Mouse (Mus musculus): ENCODE data around the gene Lrrfip1. TPM values are rescaled to one million over a fixed set of nuclear protein-coding genes. Genes with fewer than 3 reads are reported as not detected.

Gene Lrrfip1
- polyA plus RNA-seq, 1 experiment: 98.7 TPM

- no peak for TF ChIP-seq POLR2A (IDR thresholded peaks at IDR 0.05; ENCODE audit: borderline replicate concordance, low read depth, low read length)
- no peak for TF ChIP-seq CTCF (IDR thresholded peaks at IDR 0.05; ENCODE audit: low read depth, low read length)
Observed at GRCm38 (mm10) chr1:91071671-91072290, 73.2 kb downstream of the Lrrfip1 start.

GRCm38 (mm10) chr1:91076946-91077345 lies 78.4 kb downstream of the Lrrfip1 start:
- TF ChIP-seq POLR2A (IDR thresholded peaks at IDR 0.05; ENCODE audit: borderline replicate concordance, low read depth, low read length) (no peak), CTCF (IDR thresholded peaks at IDR 0.05; ENCODE audit: low read depth, low read length) (no peak)
- no peak overlapping the region for H3K27ac ChIP-seq (ENCODE audit: insufficient read depth, low read depth, low read length)
- no peak overlapping the region for H3K4me3 ChIP-seq (ENCODE audit: insufficient read depth, low read length)
- H3K4me1 ChIP-seq (ENCODE audit: control insufficient read depth, insufficient read depth, low read length): peaks cover 27% of the 10 kb centered on the region

More at GRCm38 (mm10) chr1:91071671-91072290, 73.2 kb downstream of the Lrrfip1 start:
- Histone ChIP-seq H3K27ac (ENCODE audit: insufficient read depth, low read depth, low read length) (no peak overlapping the region), H3K4me1 (ENCODE audit: control insufficient read depth, insufficient read depth, low read length) (peaks cover 31% of the 10 kb centered on the region), H3K4me3 (ENCODE audit: insufficient read depth, low read length) (no peak overlapping the region)

GRCm38 (mm10) chr1:91077456-91077855 lies 78.9 kb downstream of the Lrrfip1 start:
- Histone ChIP-seq H3K4me1 (ENCODE audit: control insufficient read depth, insufficient read depth, low read length) (peaks cover 27% of the 10 kb centered on the region), H3K27ac (ENCODE audit: insufficient read depth, low read depth, low read length) (no peak overlapping the region), H3K4me3 (ENCODE audit: insufficient read depth, low read length) (no peak overlapping the region)
- no peak for TF ChIP-seq POLR2A (IDR thresholded peaks at IDR 0.05; ENCODE audit: borderline replicate concordance, low read depth, low read length)
- no peak for TF ChIP-seq CTCF (IDR thresholded peaks at IDR 0.05; ENCODE audit: low read depth, low read length)

- peaks cover 27% of the 10 kb centered on the region for H3K4me1 ChIP-seq (ENCODE audit: control insufficient read depth, insufficient read depth, low read length)
- no peak overlapping the region for H3K27ac ChIP-seq (ENCODE audit: insufficient read depth, low read depth, low read length)
- no peak overlapping the region for H3K4me3 ChIP-seq (ENCODE audit: insufficient read depth, low read length)
- TF ChIP-seq CTCF (IDR thresholded peaks at IDR 0.05; ENCODE audit: low read depth, low read length) (no peak), POLR2A (IDR thresholded peaks at IDR 0.05; ENCODE audit: borderline replicate concordance, low read depth, low read length) (no peak)
Observed at GRCm38 (mm10) chr1:91077980-91078379, 79.4 kb downstream of the Lrrfip1 start.

GRCm38 (mm10) chr1:91079740-91080422 lies 81.3 kb downstream of the Lrrfip1 start:
- TF ChIP-seq CTCF (IDR thresholded peaks at IDR 0.05; ENCODE audit: low read depth, low read length): no peak
- no peak for TF ChIP-seq POLR2A (IDR thresholded peaks at IDR 0.05; ENCODE audit: borderline replicate concordance, low read depth, low read length)
- Histone ChIP-seq H3K4me3 (ENCODE audit: insufficient read depth, low read length) (no peak overlapping the region), H3K4me1 (ENCODE audit: control insufficient read depth, insufficient read depth, low read length) (peaks cover 19% of the 10 kb centered on the region), H3K27ac (ENCODE audit: insufficient read depth, low read depth, low read length) (peak overlapping the region; percentile 67)

- H3K4me3 ChIP-seq (ENCODE audit: insufficient read depth, low read length): no peak overlapping the region
- peak; percentile 40; the same call in 1 of the 2 replicates for TF ChIP-seq CTCF (IDR thresholded peaks at IDR 0.05; ENCODE audit: low read depth, low read length)
- no peak for TF ChIP-seq POLR2A (IDR thresholded peaks at IDR 0.05; ENCODE audit: borderline replicate concordance, low read depth, low read length)
- peaks cover 22% of the 10 kb centered on the region for H3K4me1 ChIP-seq (ENCODE audit: control insufficient read depth, insufficient read depth, low read length)
- peak overlapping the region; percentile 67; the same call in 1 of the 2 replicates for H3K27ac ChIP-seq (ENCODE audit: insufficient read depth, low read depth, low read length)
Observed at GRCm38 (mm10) chr1:91080423-91080749, 81.8 kb downstream of the Lrrfip1 start.

GRCm38 (mm10) chr1:91084374-91084773 lies 85.8 kb downstream of the Lrrfip1 start:
- Histone ChIP-seq H3K4me3 (ENCODE audit: insufficient read depth, low read length) (no peak overlapping the region), H3K4me1 (ENCODE audit: control insufficient read depth, insufficient read depth, low read length) (peaks cover 43% of the 10 kb centered on the region), H3K27ac (ENCODE audit: insufficient read depth, low read depth, low read length) (no peak overlapping the region)
- no peak for TF ChIP-seq POLR2A (IDR thresholded peaks at IDR 0.05; ENCODE audit: borderline replicate concordance, low read depth, low read length)
- TF ChIP-seq CTCF (IDR thresholded peaks at IDR 0.05; ENCODE audit: low read depth, low read length): no peak

- H3K27ac ChIP-seq (ENCODE audit: insufficient read depth, low read depth, low read length): no peak overlapping the region
- peaks cover 36% of the 10 kb centered on the region for H3K4me1 ChIP-seq (ENCODE audit: control insufficient read depth, insufficient read depth, low read length)
- no peak overlapping the region for H3K4me3 ChIP-seq (ENCODE audit: insufficient read depth, low read length)
- TF ChIP-seq CTCF (IDR thresholded peaks at IDR 0.05; ENCODE audit: low read depth, low read length) (no peak), POLR2A (IDR thresholded peaks at IDR 0.05; ENCODE audit: borderline replicate concordance, low read depth, low read length) (no peak)
Observed at GRCm38 (mm10) chr1:91085009-91085408, 86.5 kb downstream of the Lrrfip1 start.

- TF ChIP-seq POLR2A (IDR thresholded peaks at IDR 0.05; ENCODE audit: borderline replicate concordance, low read depth, low read length): no peak
- TF ChIP-seq CTCF (IDR thresholded peaks at IDR 0.05; ENCODE audit: low read depth, low read length): no peak
- peaks cover 36% of the 10 kb centered on the region for H3K4me1 ChIP-seq (ENCODE audit: control insufficient read depth, insufficient read depth, low read length)
- no peak overlapping the region for H3K4me3 ChIP-seq (ENCODE audit: insufficient read depth, low read length)
- no peak overlapping the region for H3K27ac ChIP-seq (ENCODE audit: insufficient read depth, low read depth, low read length)
Observed at GRCm38 (mm10) chr1:91085686-91086085, 87.1 kb downstream of the Lrrfip1 start.

GRCm38 (mm10) chr1:91086325-91086724 lies 87.8 kb downstream of the Lrrfip1 start:
- Histone ChIP-seq H3K27ac (ENCODE audit: insufficient read depth, low read depth, low read length) (no peak overlapping the region), H3K4me3 (ENCODE audit: insufficient read depth, low read length) (no peak overlapping the region), H3K4me1 (ENCODE audit: control insufficient read depth, insufficient read depth, low read length) (peaks cover 33% of the 10 kb centered on the region)
- no peak for TF ChIP-seq CTCF (IDR thresholded peaks at IDR 0.05; ENCODE audit: low read depth, low read length)

All from bone marrow macrophage, adult 2 months (primary cell).